Mouse (Mus musculus): ENCODE results near the gene Ing5. TPM values are rescaled to one million over a fixed set of nuclear protein-coding genes. Genes with fewer than 3 reads are reported as not detected.
"Not testable (repeated sequence)": the region's sequence is repeated elsewhere in the genome, so short reads cannot be mapped to it uniquely, and the experiment has no call there.

Ing5 gene
- 11.9 and 12.3 TPM in 2 replicates for polyA plus RNA-seq (2015; fragmentation: Nextera tagmentation; extraction: Ambion mirVana)

DNA sequence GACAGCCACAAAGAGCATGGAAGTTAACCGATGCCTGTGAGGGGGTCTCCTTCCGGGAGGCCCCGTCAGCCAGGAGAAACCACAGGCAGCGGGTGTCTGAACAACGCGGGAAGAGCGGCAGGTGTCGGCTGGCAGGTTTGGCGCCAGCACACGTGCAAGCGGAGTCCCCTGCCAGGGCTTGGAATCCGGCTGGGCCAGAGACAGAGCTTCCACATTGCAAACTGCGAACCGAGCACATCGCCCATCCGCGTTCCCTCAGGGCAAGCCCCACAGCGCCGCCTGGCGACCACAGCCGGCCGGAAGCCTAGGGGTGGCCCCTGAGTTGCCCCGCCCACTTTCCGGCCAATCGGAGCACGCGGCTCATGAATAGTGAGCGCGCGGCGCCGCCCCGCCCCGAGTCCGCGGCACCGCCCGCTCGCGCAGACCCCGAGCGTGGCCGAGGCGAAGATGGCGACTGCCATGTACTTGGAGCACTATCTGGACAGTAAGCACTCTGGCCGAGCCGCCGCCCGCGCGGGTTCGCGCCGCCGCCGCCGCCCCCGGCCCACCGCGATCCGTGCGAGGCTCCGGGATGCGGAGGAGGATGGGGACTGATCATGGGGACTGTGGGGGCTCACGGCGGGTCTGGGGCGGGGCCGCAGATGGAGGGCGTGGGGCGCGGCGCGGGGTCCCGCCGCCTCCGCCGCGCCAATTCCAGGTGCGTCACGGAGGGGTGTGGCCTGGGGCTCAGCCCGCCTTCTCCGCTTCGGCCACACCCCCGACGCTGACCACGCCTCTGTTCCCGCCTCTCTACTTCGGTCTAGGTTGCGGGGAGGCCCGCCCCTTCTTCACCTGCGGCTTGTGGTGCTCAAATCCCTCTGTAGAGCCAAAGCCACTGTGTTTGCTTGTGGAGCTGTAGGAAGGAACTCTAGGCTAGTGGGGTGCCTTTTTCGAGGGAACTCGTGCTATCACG lies at the start of gene Ing5:
Ing5 (plus strand) TSS at position 410 of the 952 bp plus-strand sequence.
- no peaks in the 10 kb centered on the region for H3K9me3 ChIP-seq
- WGBS = under 1% methylated on average over 92 of the region's 94 CpGs
- peak; percentile 95 for ATAC-seq

DNA sequence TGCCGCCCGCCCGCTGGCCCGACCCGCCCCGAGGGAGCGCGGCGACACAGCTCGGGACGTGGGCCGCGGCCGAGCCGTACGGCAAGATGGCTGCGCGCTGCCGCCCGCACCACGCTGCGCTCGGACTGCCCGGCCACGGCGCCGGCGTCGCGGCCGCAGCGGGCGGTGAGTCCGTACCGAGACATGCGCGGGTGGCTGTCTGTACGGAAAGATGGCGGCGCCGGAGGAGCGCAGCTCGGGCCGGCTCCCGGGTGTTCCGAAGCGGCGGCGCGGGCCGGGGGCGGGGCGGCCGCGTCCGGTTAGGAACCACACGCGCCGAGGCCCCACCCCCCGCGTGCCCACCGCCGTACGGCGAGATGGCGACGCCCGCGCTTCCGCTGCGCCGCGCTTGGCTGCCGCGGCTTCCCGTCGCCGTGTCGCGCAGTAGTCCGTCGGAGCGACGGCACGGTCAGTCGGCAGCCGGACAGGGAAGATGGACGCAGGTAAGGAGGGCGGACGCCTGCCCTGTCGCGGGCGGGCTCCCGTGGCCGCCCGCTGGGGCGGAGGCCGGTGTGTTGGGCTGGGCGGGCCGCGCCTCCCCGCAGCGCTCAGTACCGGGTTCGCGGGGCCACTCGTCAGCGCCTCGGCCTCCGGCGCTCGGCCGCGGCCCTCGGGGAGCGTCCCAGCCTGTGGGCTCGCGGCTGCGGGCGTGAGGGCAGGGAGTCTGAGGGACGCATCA lies 49.0 kb upstream of the Ing5 start, which contains the start of gene Thap4:
Thap4 (minus strand) TSS at position 292 of the 718 bp plus-strand sequence.
- H3K9me3 ChIP-seq = no peaks in the 10 kb centered on the region
- peak within 1 kb of the TSS; percentile 88 for H3K27ac ChIP-seq
- peaks cover 9% of the 10 kb centered on the region for H3K36me3 ChIP-seq
- H3K27me3 ChIP-seq = no peaks in the 10 kb centered on the region
- peak within 1 kb of the TSS; percentile 96 for H3K4me3 ChIP-seq (replicated peaks)
- peak within 1 kb of the TSS; percentile 93 for H3K4me2 ChIP-seq (replicated peaks)
- peak within 1 kb of the TSS; percentile 86 for H3K9ac ChIP-seq (replicated peaks)
- peaks cover 35% of the 10 kb centered on the region for H3K4me1 ChIP-seq (replicated peaks)
- under 1% methylated on average over 99 of the region's 121 CpGs for WGBS
- ATAC-seq = peak; percentile 93

More for the DNA sequence above, at the start of gene Ing5:
- peak within 1 kb of the TSS; percentile 89 for H3K4me2 ChIP-seq (replicated peaks)
- H3K9ac ChIP-seq (replicated peaks) = peak within 1 kb of the TSS; percentile 83
- peaks cover 35% of the 10 kb centered on the region for H3K36me3 ChIP-seq
- peak within 1 kb of the TSS; percentile 96 for H3K27ac ChIP-seq
- peaks cover 37% of the 10 kb centered on the region for H3K4me1 ChIP-seq (replicated peaks)
- H3K4me3 ChIP-seq (replicated peaks) = peak within 1 kb of the TSS; percentile 72
- H3K27me3 ChIP-seq = no peaks in the 10 kb centered on the region

DNA sequence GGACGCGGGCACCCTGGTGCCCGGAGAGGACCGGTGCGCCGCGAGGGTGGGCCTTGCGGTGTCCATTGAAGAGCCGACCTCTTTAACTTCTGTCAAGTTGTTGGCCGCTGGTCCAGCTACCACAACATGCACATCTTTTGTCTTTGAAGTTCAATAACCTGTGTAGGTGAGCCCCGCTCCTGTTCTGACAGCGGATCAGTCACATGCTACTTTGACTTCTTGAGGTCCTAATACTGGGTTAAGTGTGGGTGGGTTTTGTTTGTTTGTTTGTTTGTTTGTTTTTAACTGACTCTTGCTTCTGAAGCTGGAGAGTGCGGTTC lies 48.5 kb upstream of the Ing5 start:
- H3K27ac ChIP-seq = peak overlapping the region; percentile 88
- ATAC-seq = no peak
- peaks cover 35% of the 10 kb centered on the region for H3K4me1 ChIP-seq (replicated peaks)
- H3K4me2 ChIP-seq (replicated peaks) = peak overlapping the region; percentile 93
- peaks cover 3% of the 10 kb centered on the region for H3K36me3 ChIP-seq
- H3K27me3 ChIP-seq = no peaks in the 10 kb centered on the region
- peak overlapping the region; percentile 86 for H3K9ac ChIP-seq (replicated peaks)
- peak overlapping the region; percentile 96 for H3K4me3 ChIP-seq (replicated peaks)
- 0% methylated on average over 13 of the region's 13 CpGs for WGBS
- no peaks in the 10 kb centered on the region for H3K9me3 ChIP-seq

GRCm38 (mm10) chr1:93755618-93756017 lies 48.1 kb upstream of the Ing5 start:
- H3K36me3 ChIP-seq = no peaks in the 10 kb centered on the region; the same call in 1 of the 2 replicates
- H3K4me2 ChIP-seq (replicated peaks) = peak overlapping the region; percentile 93
- no peaks in the 10 kb centered on the region for H3K27me3 ChIP-seq
- H3K4me1 ChIP-seq (replicated peaks) = peaks cover 35% of the 10 kb centered on the region
- ATAC-seq = no peak
- peak overlapping the region; percentile 96 for H3K4me3 ChIP-seq (replicated peaks)
- H3K27ac ChIP-seq = no peak overlapping the region
- no peaks in the 10 kb centered on the region for H3K9me3 ChIP-seq
- peak overlapping the region; percentile 86 for H3K9ac ChIP-seq (replicated peaks)
- 33% methylated on average over 7 of the region's 7 CpGs for WGBS

GRCm38 (mm10) chr1:93756154-93756553 lies 47.6 kb upstream of the Ing5 start:
- H3K4me2 ChIP-seq (replicated peaks) = peak overlapping the region; percentile 93
- H3K27ac ChIP-seq = no peak overlapping the region
- no peak for ATAC-seq
- H3K36me3 ChIP-seq = no peaks in the 10 kb centered on the region
- peak overlapping the region; percentile 96 for H3K4me3 ChIP-seq (replicated peaks)
- H3K9ac ChIP-seq (replicated peaks) = no peak overlapping the region; the same call in 1 of the 2 replicates
- no peaks in the 10 kb centered on the region for H3K27me3 ChIP-seq
- peaks cover 35% of the 10 kb centered on the region for H3K4me1 ChIP-seq (replicated peaks)
- H3K9me3 ChIP-seq = no peaks in the 10 kb centered on the region

- peaks cover 21% of the 10 kb centered on the region for H3K4me1 ChIP-seq (replicated peaks)
- H3K27ac ChIP-seq = no peak overlapping the region
- H3K9ac ChIP-seq (replicated peaks) = no peak overlapping the region
- WGBS = 94% methylated on average over 1 of the region's 1 CpGs
- no peaks in the 10 kb centered on the region for H3K36me3 ChIP-seq
- H3K27me3 ChIP-seq = no peaks in the 10 kb centered on the region
- no peak overlapping the region for H3K4me2 ChIP-seq (replicated peaks)
- ATAC-seq = no peak
- no peaks in the 10 kb centered on the region for H3K9me3 ChIP-seq
- H3K4me3 ChIP-seq (replicated peaks) = no peak overlapping the region
Observed at GRCm38 (mm10) chr1:93760076-93760475, 43.7 kb upstream of the Ing5 start.

DNA sequence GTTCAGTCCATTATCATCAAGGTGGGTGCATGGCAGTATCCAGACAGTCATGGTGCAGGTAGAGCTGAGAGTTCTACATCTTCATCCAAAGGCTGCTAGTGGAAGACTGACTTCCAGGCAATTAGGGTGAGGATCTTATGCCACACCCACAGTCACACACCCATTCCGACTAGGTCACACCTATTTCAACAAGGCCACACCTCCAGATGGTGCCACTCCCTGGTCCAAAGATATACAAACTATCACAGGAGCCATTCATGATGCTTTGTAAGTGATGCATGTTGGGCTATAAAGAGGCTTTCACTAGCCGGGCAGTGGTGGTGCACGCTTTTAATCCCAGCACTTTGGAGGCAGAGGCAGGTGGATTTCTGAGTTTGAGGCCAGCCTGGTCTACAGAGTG lies 40.2 kb upstream of the Ing5 start:
- not testable (repeated sequence) for ATAC-seq; H3K4me2 ChIP-seq (replicated peaks); H3K27me3 ChIP-seq; H3K36me3 ChIP-seq; H3K9ac ChIP-seq (replicated peaks); H3K4me1 ChIP-seq (replicated peaks); H3K9me3 ChIP-seq; H3K4me3 ChIP-seq (replicated peaks); H3K27ac ChIP-seq
- 89% methylated on average over 3 of the region's 3 CpGs for WGBS

DNA sequence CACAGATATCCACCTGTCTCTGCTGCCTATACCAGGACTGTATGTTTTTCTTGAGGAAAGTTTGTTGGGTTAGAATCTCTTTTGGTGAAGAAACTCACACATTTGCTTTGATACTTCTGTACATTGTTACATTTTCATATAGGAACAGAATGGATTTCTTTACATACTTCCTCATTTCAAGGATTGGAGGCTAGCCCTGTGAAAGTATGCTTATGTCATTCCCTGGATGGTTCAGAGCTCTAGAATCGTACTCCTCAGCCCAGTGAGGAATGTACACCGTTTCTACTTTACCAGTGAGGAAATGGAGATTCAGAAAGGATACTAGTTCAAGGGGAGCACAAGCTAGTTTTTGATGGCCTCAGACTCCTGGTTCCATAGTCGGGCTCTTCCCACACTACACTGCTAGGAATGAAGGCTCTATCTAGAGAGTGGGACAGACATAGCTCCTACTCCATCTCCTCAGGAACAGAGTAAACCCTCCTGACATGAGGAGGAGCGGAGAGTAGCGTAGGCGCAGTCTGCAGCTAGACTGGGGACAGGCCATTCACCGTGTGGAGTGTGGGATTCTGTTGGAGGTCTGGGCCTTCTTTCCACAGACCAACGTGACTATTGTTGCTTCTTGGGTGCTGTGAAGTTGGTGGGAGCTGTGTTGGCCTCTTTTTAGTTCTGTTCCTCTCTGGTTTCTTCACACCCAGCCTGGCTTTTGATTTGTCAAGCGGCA lies 38.7 kb upstream of the Ing5 start:
- 96% methylated on average over 9 of the region's 9 CpGs for WGBS
- Histone ChIP-seq H3K27me3 (no peaks in the 10 kb centered on the region), H3K4me2 (replicated peaks) (no peak overlapping the region), H3K9me3 (no peaks in the 10 kb centered on the region), H3K9ac (replicated peaks) (no peak overlapping the region), H3K27ac (no peak overlapping the region), H3K4me3 (replicated peaks) (no peak overlapping the region), H3K36me3 (peaks cover 16% of the 10 kb centered on the region), H3K4me1 (replicated peaks) (no peaks in the 10 kb centered on the region)
- no peak for ATAC-seq

DNA sequence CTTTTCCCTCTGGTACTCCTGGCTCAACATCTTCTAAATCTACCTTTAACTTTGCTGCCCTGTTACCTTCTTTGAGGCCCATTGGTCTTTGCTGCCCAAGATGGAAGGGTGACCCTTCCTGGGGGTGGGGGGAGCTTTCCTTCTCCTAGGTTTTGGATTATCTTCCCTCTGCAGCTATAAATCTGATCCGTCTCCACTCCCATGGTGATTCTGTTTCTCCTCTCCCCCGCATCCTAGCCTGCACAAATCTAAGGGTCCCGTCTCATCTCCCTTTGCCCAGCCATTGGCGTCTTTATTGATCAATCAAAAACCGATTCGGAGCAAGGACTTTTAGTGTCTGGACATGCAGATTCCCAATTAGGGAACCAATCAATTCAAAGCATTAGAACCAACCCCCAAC lies 36.2 kb upstream of the Ing5 start:
- Histone ChIP-seq H3K9me3 (no peaks in the 10 kb centered on the region), H3K4me3 (replicated peaks) (no peak overlapping the region), H3K9ac (replicated peaks) (no peak overlapping the region), H3K27me3 (no peaks in the 10 kb centered on the region), H3K27ac (no peak overlapping the region), H3K36me3 (peaks cover 25% of the 10 kb centered on the region), H3K4me2 (replicated peaks) (no peak overlapping the region), H3K4me1 (replicated peaks) (no peaks in the 10 kb centered on the region)
- ATAC-seq = no peak
- 98% methylated on average over 6 of the region's 6 CpGs for WGBS

GRCm38 (mm10) chr1:93769901-93770300 lies 33.9 kb upstream of the Ing5 start:
- no peaks in the 10 kb centered on the region for H3K27me3 ChIP-seq
- WGBS = 95% methylated on average over 3 of the region's 3 CpGs
- H3K4me1 ChIP-seq (replicated peaks) = no peaks in the 10 kb centered on the region
- H3K4me2 ChIP-seq (replicated peaks) = no peak overlapping the region
- H3K9me3 ChIP-seq = no peaks in the 10 kb centered on the region
- H3K36me3 ChIP-seq = peaks cover 48% of the 10 kb centered on the region
- H3K27ac ChIP-seq = no peak overlapping the region
- H3K4me3 ChIP-seq (replicated peaks) = no peak overlapping the region
- no peak for ATAC-seq
- no peak overlapping the region for H3K9ac ChIP-seq (replicated peaks)

DNA sequence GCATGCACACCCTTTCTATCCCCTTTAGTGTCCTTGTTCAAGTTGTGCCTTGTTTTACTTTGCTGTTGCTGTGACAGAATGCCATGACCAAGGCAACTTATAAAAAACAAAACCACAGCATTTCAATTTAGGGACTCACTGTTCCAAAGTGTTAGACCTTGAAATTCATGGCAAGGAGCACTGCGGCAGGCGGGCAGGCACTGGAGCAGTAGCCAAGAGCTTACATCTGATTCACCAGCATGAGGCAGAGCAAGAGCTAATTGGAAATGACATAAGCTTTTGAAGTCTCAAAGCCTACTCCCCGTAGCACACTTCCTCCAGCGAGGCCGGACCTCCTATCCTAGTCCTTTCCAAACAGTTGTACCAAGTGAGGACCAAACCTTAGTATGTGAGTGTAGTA lies 27.1 kb upstream of the Ing5 start:
- Histone ChIP-seq H3K4me1 (replicated peaks) (no peaks in the 10 kb centered on the region), H3K27me3 (no peaks in the 10 kb centered on the region), H3K4me2 (replicated peaks) (no peak overlapping the region), H3K9ac (replicated peaks) (no peak overlapping the region), H3K27ac (no peak overlapping the region), H3K9me3 (no peaks in the 10 kb centered on the region), H3K36me3 (peaks cover 83% of the 10 kb centered on the region), H3K4me3 (replicated peaks) (no peak overlapping the region)
- WGBS = 89% methylated on average over 5 of the region's 5 CpGs
- ATAC-seq = no peak

GRCm38 (mm10) chr1:93786912-93787311 lies 16.9 kb upstream of the Ing5 start:
- Histone ChIP-seq H3K27me3 (no peaks in the 10 kb centered on the region), H3K4me1 (replicated peaks) (no peaks in the 10 kb centered on the region), H3K36me3 (peaks cover 98% of the 10 kb centered on the region), H3K9me3 (no peaks in the 10 kb centered on the region), H3K4me3 (replicated peaks) (no peak overlapping the region), H3K27ac (no peak overlapping the region), H3K9ac (replicated peaks) (no peak overlapping the region), H3K4me2 (replicated peaks) (no peak overlapping the region)
- 83% methylated on average over 2 of the region's 2 CpGs for WGBS
- no peak for ATAC-seq

All from midbrain, embryonic 13.5 days (tissue).